Comparison of ENCODE assay signal across 28 mouse cellular contexts in the genomic region with DNA sequence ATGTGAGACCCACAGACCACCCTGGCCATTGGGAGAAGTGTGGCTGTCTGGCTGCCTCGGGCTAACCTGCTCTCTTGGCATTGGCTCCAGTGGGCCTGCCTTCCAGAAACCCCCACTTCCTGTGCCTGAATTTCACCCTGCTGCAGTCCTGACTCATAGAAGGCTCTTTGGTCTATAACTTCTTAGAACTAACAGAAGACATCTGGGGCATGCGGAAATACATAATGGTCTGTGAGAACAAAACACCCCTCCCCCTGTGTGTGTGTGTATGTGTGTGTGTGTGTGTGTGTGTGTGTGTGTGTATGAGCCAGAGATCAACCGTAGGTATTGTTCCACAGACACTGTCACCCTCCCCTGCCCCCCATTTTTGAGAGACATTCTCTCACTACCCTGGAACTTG. TPM values are rescaled to one million over a fixed set of nuclear protein-coding genes. Genes with fewer than 3 reads are reported as not detected.
DNase-seq lines count a peak whose midpoint lies in the region; ATAC-seq and TF ChIP-seq lines count a peak whose summit lies in the region.
"Had no signal": no experiment of that assay in that cellular context is flagged by ENCODE, and none has a peak within 500 bp of the region (broad histone marks: within the 10 kb centered on the region; RNA-seq: fewer than 3 reads in every experiment).

No protein-coding gene starts in this region.

- 67% methylated on average over 3 of the region's 3 CpGs for WGBS in kidney, postnatal 0 days
- 68% methylated on average over 3 of the region's 3 CpGs for WGBS in liver, postnatal 0 days (ENCODE audit: insufficient replicate concordance)

- no peak overlapping the region for H3K27ac ChIP-seq in kidney, postnatal 0 days
- H3K27ac ChIP-seq in liver, postnatal 0 days (ENCODE audit: low read depth) = no peak overlapping the region
- H3K27ac ChIP-seq: heart, embryonic 13.5 days; hindbrain, embryonic 12.5 days; layer of hippocampus, adult 2 months; limb, embryonic 13.5 days; liver, embryonic 12.5 days; neural tube, embryonic 12.5 days had no signal

- no peak overlapping the region for H3K9ac ChIP-seq in kidney, postnatal 0 days (ENCODE audit: low read depth, low read length)
- H3K9ac ChIP-seq in liver, postnatal 0 days (replicated peaks) = no peak overlapping the region
- H3K9ac ChIP-seq: embryonic facial prominence, embryonic 15.5 days; heart, embryonic 13.5 days; hindbrain, embryonic 12.5 days; limb, embryonic 13.5 days; liver, embryonic 12.5 days; neural tube, embryonic 12.5 days had no signal

- H3K4me1 ChIP-seq in kidney, postnatal 0 days (replicated peaks; ENCODE audit: insufficient read depth, low read length) = peaks cover 3% of the 10 kb centered on the region; the same call in 1 of the 2 replicates
- no peaks in the 10 kb centered on the region for H3K4me1 ChIP-seq in liver, postnatal 0 days (ENCODE audit: insufficient read depth)
- H3K4me1 ChIP-seq: hindbrain, embryonic 12.5 days; liver, embryonic 12.5 days; neural tube, embryonic 12.5 days had no signal

- no peak for TF ChIP-seq CTCF in kidney, postnatal 0 days (IDR thresholded peaks at IDR 0.05; ENCODE audit: low read depth)
- no peak for TF ChIP-seq CTCF in liver, postnatal 0 days (IDR thresholded peaks at IDR 0.05; ENCODE audit: low read depth)

- no peak for TF ChIP-seq EP300 in liver, postnatal 0 days (IDR thresholded peaks at IDR 0.05; ENCODE audit: low read depth)

- H3K4me3 ChIP-seq in kidney, postnatal 0 days (replicated peaks; ENCODE audit: low read depth, low read length) = no peak overlapping the region
- no peak overlapping the region for H3K4me3 ChIP-seq in liver, postnatal 0 days (ENCODE audit: low read depth, low read length)
- H3K4me3 ChIP-seq: embryonic facial prominence, embryonic 15.5 days; heart, embryonic 13.5 days; hindbrain, embryonic 12.5 days; layer of hippocampus, adult 2 months; limb, embryonic 13.5 days; liver, embryonic 12.5 days; neural tube, embryonic 12.5 days had no signal

- DNase-seq in kidney, postnatal 0 days (ENCODE audit: low spot score) = peak; percentile 58
- DNase-seq in kidney, adult 18-20 months = no peak
- peak; percentile 80 for DNase-seq in thymus, postnatal 0 days (ENCODE audit: low spot score)
- DNase-seq in urinary bladder, postnatal 25 days (ENCODE audit: low spot score) = no peak
- DNase-seq in adrenal gland, postnatal 4 days (ENCODE audit: low spot score in 2 of 2) = no peak
- no peak for DNase-seq in liver, postnatal 0 days
- DNase-seq: B cell, adult 2 months; cerebellum, postnatal 36 days; embryo, embryonic 11 days; heart, adult 11 months; heart, postnatal 14 days; kidney, adult 8-10 months; kidney, postnatal 14 days; layer of hippocampus, postnatal 36 days; lung, adult 2 months; lung, postnatal 36 days; midbrain, embryonic 14.5 days; right cerebral cortex, postnatal 14 days; spleen, adult 18-20 months had no signal

- no peak overlapping the region for H3K4me2 ChIP-seq in kidney, postnatal 0 days (ENCODE audit: low read length)
- no peak overlapping the region for H3K4me2 ChIP-seq in liver, postnatal 0 days (ENCODE audit: low read depth, low read length)
- H3K4me2 ChIP-seq: embryonic facial prominence, embryonic 15.5 days; heart, embryonic 13.5 days; hindbrain, embryonic 12.5 days; limb, embryonic 13.5 days; liver, embryonic 12.5 days; neural tube, embryonic 12.5 days had no signal

- ATAC-seq in kidney, postnatal 0 days (replicated peaks; ENCODE audit: low FRiP score, low read depth) = 0 out of 2 replicates have a peak, but pooled peaks have one; percentile 9
- peak; percentile 69 for ATAC-seq in activated CD4-positive, CD25-positive, alpha-beta regulatory T cell, adult 4 months
- no peak for ATAC-seq in liver, postnatal 0 days
- ATAC-seq: forebrain, embryonic 14.5 days; liver, embryonic 12.5 days had no signal

- no peaks in the 10 kb centered on the region for H3K36me3 ChIP-seq in kidney, postnatal 0 days (ENCODE audit: insufficient read depth, low read length)
- no peaks in the 10 kb centered on the region for H3K36me3 ChIP-seq in liver, postnatal 0 days (replicated peaks; ENCODE audit: insufficient read depth, low read length)
- H3K36me3 ChIP-seq: embryonic facial prominence, embryonic 15.5 days; heart, embryonic 13.5 days; hindbrain, embryonic 12.5 days; limb, embryonic 13.5 days; liver, embryonic 12.5 days; neural tube, embryonic 12.5 days had no signal

- H3K9me3 ChIP-seq in kidney, postnatal 0 days (replicated peaks; ENCODE audit: low read length) = no peaks in the 10 kb centered on the region
- no peaks in the 10 kb centered on the region for H3K9me3 ChIP-seq in liver, postnatal 0 days (ENCODE audit: low read length)
- H3K9me3 ChIP-seq: embryonic facial prominence, embryonic 15.5 days; heart, embryonic 13.5 days; limb, embryonic 13.5 days; liver, embryonic 12.5 days; neural tube, embryonic 12.5 days had no signal

- no peaks in the 10 kb centered on the region for H3K27me3 ChIP-seq in kidney, postnatal 0 days (ENCODE audit: insufficient read depth, low read length)
- no peaks in the 10 kb centered on the region for H3K27me3 ChIP-seq in liver, postnatal 0 days (ENCODE audit: insufficient read depth, low read length)
- H3K27me3 ChIP-seq: embryonic facial prominence, embryonic 15.5 days; hindbrain, embryonic 12.5 days; limb, embryonic 13.5 days; neural tube, embryonic 12.5 days had no signal

RNA-seq across cellular contexts. Expression of a gene that starts 38.0 kb away (rescaled TPM):
- 30.3 and 31.8 TPM in 2 replicates for polyA plus RNA-seq in kidney, postnatal 0 days (2015; fragmentation: Nextera tagmentation; extraction: Ambion mirVana)
- 1 to 10 TPM; 4.9 to 5.5 TPM for polyA plus RNA-seq in activated CD4-positive, CD25-positive, alpha-beta regulatory T cell, adult 4 months (2017; shearing (Covaris generic))
- 30.6 and 35.9 TPM in 2 replicates for polyA plus RNA-seq in thymus, postnatal 0 days (2015; fragmentation: Nextera tagmentation; extraction: Ambion mirVana)
- total RNA-seq in adrenal gland, postnatal 4 days (2021) = 10 to 100 TPM; 46.4 to 48.9 TPM
- polyA plus RNA-seq in liver, postnatal 0 days (2015; fragmentation: Nextera tagmentation; extraction: Ambion mirVana) = 9.9 and 10.8 TPM in 2 replicates

RNA-seq across cellular contexts. Expression of a gene that starts 50.6 kb away (rescaled TPM):
- 5.4 and 6.9 TPM in 2 replicates for polyA plus RNA-seq in kidney, postnatal 0 days (2015; fragmentation: Nextera tagmentation; extraction: Ambion mirVana)
- not detected for polyA plus RNA-seq in activated CD4-positive, CD25-positive, alpha-beta regulatory T cell, adult 4 months (2017; shearing (Covaris generic))
- 2.0 and 2.3 TPM in 2 replicates for polyA plus RNA-seq in thymus, postnatal 0 days (2015; fragmentation: Nextera tagmentation; extraction: Ambion mirVana)
- 10 to 100 TPM; 52.7 to 59.3 TPM for total RNA-seq in adrenal gland, postnatal 4 days (2021)
- 4.9 and 5.1 TPM in 2 replicates for polyA plus RNA-seq in liver, postnatal 0 days (2015; fragmentation: Nextera tagmentation; extraction: Ambion mirVana)

Comparison
In these comparisons a context has a peak if more than half of its experiments do, and no peak if none do; other contexts are left out.
1. DNase-seq: peak in kidney, postnatal 0 days (single experiment) and thymus, postnatal 0 days (single experiment); none in kidney, adult 18-20 months (single experiment), urinary bladder, postnatal 25 days (single experiment), adrenal gland, postnatal 4 days (0 of 2) and liver, postnatal 0 days (single experiment).